Mouse (Mus musculus) left cerebral cortex, adult 9 months (tissue): ENCODE measurements around the gene Olfr706.
"Not testable (repeated sequence)": the region's sequence is repeated elsewhere in the genome, so short reads cannot be mapped to it uniquely, and the experiment has no call there.

Experiments used
- DNase-seq, 2 experiments: peaks; one replicate each; pipeline ENCODE4 v3.0.0; 2022; ENCODE audit warnings: low spot score in 2 of 2

Gene Olfr706

DNA sequence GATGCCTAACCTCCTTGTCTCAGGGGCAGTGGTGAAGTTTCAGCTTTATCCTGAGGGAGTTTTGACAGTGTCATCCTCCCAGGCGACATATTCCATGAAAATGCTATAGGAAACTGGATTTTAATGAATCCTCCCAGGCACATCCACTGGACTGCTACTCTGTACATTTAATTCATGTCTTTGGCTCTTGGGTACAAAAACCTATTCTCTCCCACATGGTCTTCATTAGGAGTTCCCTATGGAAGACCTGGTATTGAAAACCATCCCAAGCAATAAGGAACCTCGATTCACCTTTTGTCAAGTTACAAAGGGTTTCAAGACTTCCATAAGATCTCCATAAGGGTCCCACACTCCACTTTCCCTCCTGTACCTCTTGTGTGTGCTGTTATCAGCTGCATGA, at the start of gene Olfr706:
Gene Olfr706 (minus strand): TSS at position 101 of the 400 bp plus-strand sequence.
- DNase-seq, result no peak

DNA sequence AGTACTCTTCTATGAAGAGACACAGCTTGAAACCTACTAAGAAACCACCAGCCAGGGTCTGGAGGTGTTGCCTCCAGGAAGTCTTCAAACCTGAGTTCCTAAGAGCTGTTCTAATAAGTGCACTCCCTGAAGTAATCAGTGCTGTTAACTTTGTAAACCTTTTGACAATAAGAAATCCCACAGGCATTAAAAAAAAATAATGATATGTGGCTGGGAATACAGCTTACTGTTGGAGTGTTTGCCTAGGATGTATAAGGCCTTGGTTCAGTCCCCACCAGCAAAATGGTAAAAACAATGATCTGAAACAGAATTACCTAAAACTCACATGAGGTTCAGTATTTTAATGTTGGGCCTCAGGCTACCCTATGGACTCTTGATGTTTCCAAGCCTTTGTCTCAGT, 44.2 kb upstream of the Olfr706 start, which contains the start of gene Olfr709-ps1:
Gene Olfr709-ps1 (minus strand): TSS at position 101 of the 400 bp plus-strand sequence.
- DNase-seq, result no peak

DNA sequence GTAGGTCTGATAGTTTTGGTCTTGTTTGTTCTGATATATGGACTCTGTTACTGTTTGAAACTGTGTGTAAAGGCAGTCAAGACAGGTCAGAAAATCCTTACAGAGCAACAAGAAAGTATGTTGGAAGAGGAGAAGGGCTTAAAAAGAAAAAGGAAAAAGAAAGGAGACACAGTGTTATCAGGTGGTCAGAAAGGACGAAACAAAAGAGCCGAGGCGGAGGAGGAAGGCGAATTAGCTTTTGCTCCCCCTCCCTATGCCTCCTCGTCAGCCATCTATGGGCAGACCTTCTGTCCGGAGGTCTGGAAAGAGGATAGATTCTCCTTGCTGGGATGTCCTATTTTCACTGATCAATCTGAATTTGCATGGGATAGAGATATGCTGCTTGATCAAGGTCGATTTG, 33.0 kb upstream of the Olfr706 start:
- DNase-seq, result not testable (repeated sequence)

DNA sequence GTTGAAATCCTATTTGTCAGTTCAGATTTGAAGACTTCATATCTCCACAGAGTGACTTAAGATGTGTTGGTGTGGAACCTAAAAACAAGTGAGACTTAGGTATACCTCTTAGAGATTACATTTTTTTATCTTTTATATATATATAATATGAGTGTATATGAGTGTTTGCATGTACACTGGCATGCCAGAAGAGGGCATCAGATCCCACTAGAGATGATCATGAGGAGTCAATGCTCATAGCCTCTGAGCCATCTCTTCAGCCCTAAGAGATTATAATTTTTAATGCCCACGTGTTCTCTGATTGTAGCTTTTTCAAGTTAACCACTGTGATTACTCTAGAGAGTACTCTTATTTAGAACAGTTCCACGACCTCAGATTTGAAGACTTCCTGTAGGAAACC, 19.7 kb upstream of the Olfr706 start, which contains the start of gene Olfr1532-ps1:
Gene Olfr1532-ps1 (plus strand): TSS at position 326 of the 400 bp plus-strand sequence.
- no peak for DNase-seq

DNA sequence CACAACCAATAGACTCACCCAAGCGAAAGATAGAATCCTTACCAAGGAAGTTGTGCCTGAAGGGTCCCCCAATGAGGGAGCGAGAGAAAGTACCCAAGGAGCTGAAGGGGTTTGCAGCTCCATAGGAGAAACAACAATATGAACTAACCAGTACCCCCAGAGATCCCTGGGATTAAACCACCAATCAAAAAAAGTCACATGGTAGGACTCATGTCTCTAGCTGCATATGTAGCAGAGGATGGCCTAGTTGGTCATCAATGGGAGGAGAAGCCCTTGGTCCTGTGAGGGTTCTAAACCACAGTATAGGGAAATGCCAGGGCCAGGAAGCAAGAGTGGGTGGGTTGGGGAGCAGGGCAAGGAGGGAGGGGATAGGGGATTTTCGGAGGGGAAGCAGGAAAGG, 13.2 kb upstream of the Olfr706 start, which contains the start of gene Olfr707:
Gene Olfr707 (minus strand): TSS at position 101 of the 400 bp plus-strand sequence.
- DNase-seq, result not testable (repeated sequence)

DNA sequence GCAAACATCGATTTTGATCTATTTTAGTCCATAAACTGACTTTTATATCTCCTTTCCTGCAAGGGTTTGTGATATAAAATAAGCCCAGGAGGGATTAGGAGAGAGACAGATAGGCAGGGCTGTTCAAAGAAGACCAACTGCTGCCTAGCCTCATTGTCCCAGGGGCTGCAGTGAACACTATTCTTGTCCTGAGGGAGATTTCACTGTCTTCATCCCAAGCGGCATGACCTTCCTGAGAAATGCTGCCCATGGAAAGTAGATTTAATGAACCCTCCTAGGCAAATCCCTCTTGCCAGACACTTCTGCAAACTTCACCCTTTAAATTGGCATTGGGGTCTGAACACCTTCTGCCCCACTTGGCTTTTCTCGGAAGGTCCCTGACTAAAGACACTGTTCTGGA, 11.2 kb downstream of the Olfr706 start, which contains the start of gene Olfr705:
Gene Olfr705 (minus strand): TSS at position 101 of the 400 bp plus-strand sequence.
- DNase-seq, result no peak

DNA sequence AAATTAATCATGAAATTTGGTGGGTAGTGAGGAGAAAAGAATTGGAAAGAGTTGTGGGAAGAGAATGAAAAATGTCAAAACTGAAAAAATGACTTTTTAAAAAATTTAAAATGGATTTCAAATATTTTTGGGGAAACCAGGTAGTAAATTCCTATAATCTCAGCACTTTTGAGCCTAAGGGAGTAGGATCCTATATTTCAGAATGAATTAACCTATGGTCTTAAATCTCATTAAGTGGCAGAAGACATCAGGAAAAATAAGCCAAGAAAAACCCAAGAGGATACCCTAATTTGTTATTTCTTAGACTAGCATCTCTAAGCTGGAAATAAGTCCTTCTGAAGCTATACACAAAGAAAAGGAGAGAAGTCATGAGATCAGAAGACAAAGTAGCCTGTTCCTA, 25.1 kb downstream of the Olfr706 start, which contains the start of gene Olfr704:
Gene Olfr704 (plus strand): TSS at position 301 of the 400 bp plus-strand sequence.
- no peak for DNase-seq

DNA sequence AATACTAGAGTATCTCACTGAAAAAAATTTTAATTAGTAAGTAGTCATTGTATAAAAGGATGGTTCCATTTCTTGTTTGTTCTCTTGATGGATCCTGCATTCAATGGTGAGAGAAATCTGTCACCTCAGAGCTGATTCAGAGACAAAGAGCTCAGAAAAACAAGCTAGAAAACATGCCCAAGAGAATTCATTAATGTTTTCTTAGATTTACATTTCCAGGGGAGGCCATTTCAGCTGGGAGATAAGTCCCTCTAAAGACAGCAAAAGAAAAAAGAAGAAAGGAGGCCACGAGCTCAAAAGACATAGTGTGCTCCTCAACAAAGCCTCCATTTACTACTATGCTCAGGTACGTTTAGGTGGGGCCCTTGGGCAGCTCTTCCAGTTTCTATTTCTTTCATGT, 44.9 kb downstream of the Olfr706 start, which contains the start of gene Olfr703:
Gene Olfr703 (plus strand): TSS at position 301 of the 400 bp plus-strand sequence.
- DNase-seq, result no peak

DNA sequence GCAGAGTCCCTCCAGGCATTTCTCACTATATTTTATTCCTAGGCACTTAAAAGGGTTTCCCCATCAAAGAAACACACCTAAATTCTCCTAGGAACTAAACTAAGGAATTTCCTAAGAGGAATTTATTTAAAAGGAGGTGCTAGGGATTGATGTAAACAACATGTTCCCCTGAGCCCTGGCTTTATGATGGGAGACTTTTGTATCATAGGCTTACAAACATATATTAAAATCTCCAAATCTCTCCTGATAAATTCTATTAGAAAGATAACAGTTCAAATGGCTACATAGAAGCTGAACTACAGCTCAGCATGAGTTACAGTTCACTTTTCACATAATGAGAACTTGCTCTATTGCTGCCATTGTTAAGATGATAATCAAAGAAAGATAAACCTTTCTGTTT, 54.2 kb downstream of the Olfr706 start, which contains the start of gene Olfr702:
Gene Olfr702 (minus strand): TSS at position 101 of the 400 bp plus-strand sequence.
- no peak for DNase-seq
